Mouse (Mus musculus) C2C12 (cell line): ENCODE results near the gene Gm20458. TPM values are rescaled to one million over a fixed set of nuclear protein-coding genes. Genes with fewer than 3 reads are reported as not detected.

Experiments used
- H3K27me3 ChIP-seq: one replicate; pipeline ENCODE4 v1.6.1; 2011; ENCODE audit not compliant: control insufficient read depth, insufficient read depth, insufficient read length
- H3K36me3 ChIP-seq: one replicate; pipeline ENCODE4 v1.6.1; 2011; ENCODE audit not compliant: control insufficient read depth, insufficient read depth
- H3K4me3 ChIP-seq: one replicate; pipeline ENCODE4 v1.5.1; 2011; ENCODE audit warnings: mild to moderate bottlenecking, control low read depth; ENCODE audit not compliant: poor library complexity, insufficient read depth, severe bottlenecking
- H3K79me2 ChIP-seq: one replicate; pipeline ENCODE4 v1.6.1; 2011; ENCODE audit not compliant: control insufficient read depth, insufficient read depth
- H3K79me3 ChIP-seq: one replicate; pipeline ENCODE4 v1.6.1; 2011; ENCODE audit warnings: low read depth, control low read depth
- H3ac ChIP-seq: one replicate; pipeline ENCODE3; 2011; ENCODE audit warnings: low read depth; ENCODE audit not compliant: control insufficient read depth, insufficient read length
- CEBPB ChIP-seq: IDR thresholded peaks from one replicate; pipeline ENCODE4 v1.6.1; 2011; ENCODE audit warnings: low read depth, mild to moderate bottlenecking, control low read depth, moderate library complexity
- CTCF ChIP-seq: IDR thresholded peaks from one replicate; pipeline ENCODE4 v1.5.1; 2011; ENCODE audit not compliant: control insufficient read depth, insufficient read depth, insufficient read length
- FOSL1 ChIP-seq: IDR thresholded peaks from one replicate; pipeline ENCODE4 v1.8.0; 2011; ENCODE audit warnings: mild to moderate bottlenecking, low read length; ENCODE audit not compliant: poor library complexity, insufficient read depth, severe bottlenecking
- MAX ChIP-seq: IDR thresholded peaks from one replicate; pipeline ENCODE4 v1.6.1; 2011; ENCODE audit warnings: mild to moderate bottlenecking, control low read depth
- MYOD1 ChIP-seq: IDR thresholded peaks from one replicate; pipeline ENCODE4 v1.6.1; 2011; ENCODE audit warnings: low read depth; ENCODE audit not compliant: control insufficient read depth, insufficient read length
- MYOG ChIP-seq: IDR thresholded peaks from one replicate; pipeline ENCODE4 v1.6.1; 2011; ENCODE audit not compliant: control insufficient read depth, insufficient read length; ENCODE audit errors: extremely low read depth
- USF1 ChIP-seq: IDR thresholded peaks from one replicate; pipeline ENCODE4 v1.6.1; 2011; ENCODE audit warnings: low read depth, mild to moderate bottlenecking, control low read depth, moderate library complexity
- polyA plus RNA-seq: library from polyadenylated mRNA; unstranded; fragments of >200 nt; fragmentation: generic; extraction: Trizol; gene quantifications from one replicate; pipeline ENCODE4 v1.2.1, GENCODE M21; 2012; ENCODE audit warnings: missing spikeins

Gene Gm20458
- polyA plus RNA-seq, 1 experiment, result 29.7 TPM

DNA sequence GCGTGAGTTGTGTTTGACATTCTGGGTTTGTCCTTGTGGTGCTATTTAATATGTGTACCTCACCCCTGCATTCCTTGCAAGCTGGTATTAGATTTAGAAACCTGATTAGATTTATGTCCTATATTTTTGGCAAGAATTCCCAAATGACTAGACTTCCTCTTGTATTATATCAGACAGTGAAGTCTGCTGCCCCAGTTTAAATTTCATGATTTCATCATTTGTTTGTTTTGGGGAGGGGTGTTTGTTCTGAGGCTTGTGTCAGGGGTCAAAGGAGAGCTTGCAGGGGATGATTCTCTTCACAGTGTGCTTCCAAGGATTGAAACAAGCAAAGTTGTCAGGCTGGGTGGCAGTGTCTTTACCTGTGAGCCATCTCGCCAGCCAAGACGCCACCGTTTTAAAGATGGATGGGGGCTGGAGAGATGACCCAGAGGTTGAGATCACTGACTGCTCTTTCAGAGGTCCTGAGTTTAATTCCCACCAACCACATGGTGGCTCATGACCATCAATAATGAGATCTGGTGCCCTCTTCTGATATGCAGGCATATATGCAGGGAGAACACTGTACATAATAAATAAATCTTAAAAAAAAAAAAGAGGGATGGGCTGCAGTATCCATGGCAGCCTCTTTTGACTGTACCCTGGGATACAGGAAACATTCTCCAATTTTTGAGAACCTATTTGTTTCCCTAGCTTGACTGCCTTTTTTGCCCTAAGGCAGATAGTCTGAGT is 45.0 kb downstream of the Gm20458 start:
- Histone ChIP-seq H3K79me3 (no peaks in the 10 kb centered on the region), H3K4me3 (no peak overlapping the region), H3ac (no peak overlapping the region), H3K36me3 (peaks cover 71% of the 10 kb centered on the region), H3K27me3 (no peaks in the 10 kb centered on the region), H3K79me2 (no peaks in the 10 kb centered on the region)
- no peak for TF ChIP-seq CTCF
- no peak for TF ChIP-seq MYOG
- TF ChIP-seq CEBPB, result no peak

DNA sequence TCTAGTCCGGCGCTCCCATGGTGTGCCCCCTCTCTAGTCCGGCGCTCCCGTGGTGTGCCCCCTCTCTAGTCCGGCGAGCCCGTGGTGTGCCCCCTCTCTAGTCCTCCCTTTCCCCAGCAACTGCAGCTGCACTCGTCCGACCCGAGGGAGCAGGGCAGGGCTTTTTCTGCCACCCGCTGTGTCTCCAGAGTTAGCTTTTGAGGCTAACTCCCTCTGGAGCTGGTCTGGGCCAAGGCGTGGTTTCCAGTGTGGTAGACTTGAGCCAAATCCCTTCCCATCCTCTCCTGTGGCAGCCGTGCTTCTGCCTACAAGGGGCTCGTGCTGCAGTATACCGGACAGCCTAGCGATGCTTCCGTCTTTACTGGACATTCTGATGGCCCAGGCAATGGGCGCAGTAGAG is 47.0 kb downstream of the Gm20458 start:
- Histone ChIP-seq H3K27me3 (no peaks in the 10 kb centered on the region), H3K36me3 (peaks cover 52% of the 10 kb centered on the region), H3K79me3 (no peaks in the 10 kb centered on the region), H3K79me2 (no peaks in the 10 kb centered on the region), H3K4me3 (no peak overlapping the region), H3ac (no peak overlapping the region)
- TF ChIP-seq MYOG, result no peak
- TF ChIP-seq MYOD1, result no peak
- TF ChIP-seq USF1, result no peak
- no peak for TF ChIP-seq FOSL1
- TF ChIP-seq CEBPB, result no peak
- TF ChIP-seq MAX, result no peak
- no peak for TF ChIP-seq CTCF

DNA sequence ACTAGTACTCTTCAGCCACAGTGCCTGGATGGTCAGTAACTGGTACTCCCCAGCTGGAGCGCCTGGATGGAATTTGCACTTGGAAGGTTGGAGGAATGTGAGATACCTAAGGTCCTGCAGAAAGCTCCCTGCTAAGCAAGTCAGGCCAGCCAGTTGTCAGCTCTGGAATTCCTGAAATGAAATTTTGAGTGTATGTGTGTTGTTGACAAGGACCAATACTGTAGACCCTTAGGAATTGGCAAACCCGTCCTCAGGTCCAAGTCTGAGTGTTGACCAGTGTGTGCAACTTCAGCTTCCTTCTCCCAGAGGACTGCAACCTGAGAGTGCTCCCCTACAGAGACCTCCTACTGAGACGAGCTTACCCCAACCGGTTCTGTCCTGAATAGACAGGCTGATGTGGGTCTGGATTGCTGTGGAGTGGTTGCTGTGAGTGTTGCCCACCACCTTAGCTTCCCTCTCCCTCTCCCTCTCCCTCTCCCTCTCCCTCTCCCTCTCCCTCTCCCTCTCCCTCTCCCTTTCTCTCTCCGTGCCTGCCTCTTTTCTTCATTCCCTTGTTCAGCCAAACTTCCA is 49.9 kb downstream of the Gm20458 start:
- Histone ChIP-seq H3K79me2 (no peaks in the 10 kb centered on the region), H3K4me3 (no peak overlapping the region), H3K27me3 (no peaks in the 10 kb centered on the region), H3K36me3 (peaks cover 27% of the 10 kb centered on the region), H3K79me3 (no peaks in the 10 kb centered on the region), H3ac (no peak overlapping the region)
- TF ChIP-seq CEBPB, result no peak
- no peak for TF ChIP-seq FOSL1
- TF ChIP-seq CTCF, result no peak
- TF ChIP-seq MYOD1, result no peak
- no peak for TF ChIP-seq MAX
- no peak for TF ChIP-seq USF1
- no peak for TF ChIP-seq MYOG

DNA sequence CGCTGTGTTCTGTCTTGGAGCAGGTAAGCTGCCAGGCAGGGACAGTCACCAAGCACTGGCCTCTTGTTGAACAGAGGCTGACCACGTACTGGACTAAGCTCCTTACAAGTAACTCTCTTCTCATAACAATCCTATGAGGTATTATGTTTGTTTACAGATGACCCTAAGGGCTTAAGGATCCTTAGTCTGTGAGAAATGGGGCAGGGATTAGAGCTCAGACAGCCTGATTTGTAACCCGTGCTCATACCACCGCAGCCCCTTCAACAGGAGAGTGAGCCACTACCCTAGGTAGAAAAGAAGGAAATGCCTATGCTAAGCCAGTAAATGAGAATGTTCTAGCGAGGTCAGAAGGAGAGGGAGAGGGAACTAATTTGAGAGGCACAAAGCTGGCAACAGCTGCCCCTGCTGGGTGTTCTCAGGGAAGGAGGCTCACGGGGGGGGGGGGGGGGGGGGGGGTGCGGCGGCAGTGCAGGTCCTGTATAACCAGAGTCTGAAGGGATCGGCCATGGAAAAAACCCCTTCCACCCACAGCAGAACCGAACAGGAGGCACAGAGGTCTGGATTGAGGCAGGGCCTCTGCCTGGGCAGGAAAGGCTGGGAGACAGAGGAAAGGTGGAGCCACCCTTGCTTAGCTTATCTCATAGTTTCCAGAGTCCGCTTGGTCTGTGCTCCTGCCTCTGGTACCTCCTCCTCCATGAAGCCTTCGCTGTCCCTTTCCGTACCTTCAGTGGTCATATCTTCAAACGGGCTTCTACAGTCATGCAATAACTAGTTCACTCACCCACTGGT is 51.5 kb downstream of the Gm20458 start:
- Histone ChIP-seq H3ac (no peak overlapping the region), H3K36me3 (peaks cover 16% of the 10 kb centered on the region), H3K27me3 (no peaks in the 10 kb centered on the region), H3K4me3 (no peak overlapping the region), H3K79me3 (no peaks in the 10 kb centered on the region), H3K79me2 (no peaks in the 10 kb centered on the region)
- TF ChIP-seq MYOG (no peak), USF1 (no peak), FOSL1 (no peak), CEBPB (no peak), CTCF (no peak), MYOD1 (no peak)

DNA sequence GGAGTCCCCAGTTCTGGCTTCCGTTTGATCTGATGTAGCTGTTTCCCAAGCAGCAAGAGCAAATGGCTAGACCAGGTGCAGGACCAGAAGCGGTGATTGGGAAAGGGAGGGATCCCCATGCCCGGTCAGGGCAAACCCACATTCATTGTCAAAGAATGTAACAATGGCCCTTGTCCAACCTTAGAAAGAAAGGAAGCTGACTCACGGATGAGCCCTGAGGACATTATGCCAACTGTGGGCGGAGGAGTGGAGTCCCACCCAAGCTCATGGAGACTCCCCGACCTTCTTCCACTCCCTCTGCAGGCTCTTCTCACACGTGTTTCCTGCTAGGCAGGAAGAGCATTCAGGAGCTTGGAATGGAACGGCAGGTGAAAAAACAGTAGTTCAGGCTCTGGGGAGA is 52.6 kb downstream of the Gm20458 start:
- TF ChIP-seq FOSL1 (no peak), CEBPB (no peak), USF1 (peak; percentile 57), MYOD1 (peak; percentile 62), CTCF (no peak), MAX (peak; percentile 98), MYOG (no peak)
- H3ac ChIP-seq, result peak overlapping the region; percentile 32
- H3K36me3 ChIP-seq, result peaks cover 16% of the 10 kb centered on the region
- H3K79me2 ChIP-seq, result no peaks in the 10 kb centered on the region
- no peaks in the 10 kb centered on the region for H3K27me3 ChIP-seq
- no peaks in the 10 kb centered on the region for H3K79me3 ChIP-seq
- no peak overlapping the region for H3K4me3 ChIP-seq
